Mouse (Mus musculus) olfactory bulb, adult 2 months (tissue): ENCODE data around the gene Neurl2.

Experiments used
- CTCF ChIP-seq: fragments of 200-500 bp; IDR thresholded peaks from 2 replicates; pipeline ENCODE4 v1.5.1; 2012; ENCODE audit warnings: low read depth, mild to moderate bottlenecking, low read length, moderate library complexity; ENCODE audit not compliant: insufficient read depth
- POLR2A ChIP-seq: fragments of 200-500 bp; IDR thresholded peaks from 2 replicates; pipeline ENCODE4 v1.6.1; 2012; ENCODE audit warnings: mild to moderate bottlenecking, low read depth, low read length, moderate library complexity; ENCODE audit not compliant: insufficient read depth

GRCm38 (mm10) chr2:164831029-164831428, 2.2 kb downstream of the Neurl2 start:
- TF ChIP-seq CTCF = no peak
- no peak for TF ChIP-seq POLR2A
